Mouse (Mus musculus) adrenal gland, postnatal 14 days (tissue): ENCODE results near the gene Tulp2. TPM values are rescaled to one million over a fixed set of nuclear protein-coding genes. Genes with fewer than 3 reads are reported as not detected.

ENCODE experiments used
- DNase-seq: peaks from one replicate; pipeline ENCODE4 v3.0.0; 2021; ENCODE audit warnings: mixed read lengths
- microRNA-seq, 2 experiments: library from miRNA; unstranded; fragments of <30 nt; microRNA quantifications; one replicate each; pipeline ENCODE4 v1.2.0; 2021
- total RNA-seq: library from RNA; stranded (reverse); gene quantifications from 2 replicates; pipeline ENCODE4 v1.2.3, GENCODE M21; 2021

Gene Tulp2
- total RNA-seq, 1 experiment from 2014 or later: 1.1 TPM

DNA sequence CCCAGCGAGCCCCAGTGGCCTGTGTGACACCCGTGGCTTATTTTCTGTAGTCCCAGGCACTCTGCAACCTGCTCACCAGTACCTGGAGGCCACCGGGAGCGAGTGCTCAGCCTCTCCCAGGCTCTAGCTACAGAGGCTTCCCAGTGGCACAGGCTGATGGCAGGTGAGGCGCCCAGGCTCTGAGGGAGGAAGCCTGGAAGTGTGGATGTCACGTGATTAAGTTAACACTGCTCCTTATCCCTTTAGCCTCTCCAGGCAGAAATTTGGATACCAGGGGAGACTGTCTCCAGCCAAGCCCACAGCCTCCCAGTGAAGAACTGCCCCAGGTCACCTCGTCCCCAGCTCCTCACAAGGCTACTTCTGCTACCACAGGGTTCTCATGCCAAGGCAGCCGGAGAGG, 71.8 kb downstream of the Tulp2 start:
- DNase-seq: no peak

- no peak for DNase-seq
Measured at GRCm38 (mm10) chr7:45553990-45554389, 72.3 kb downstream of the Tulp2 start.

- no peak for DNase-seq
Measured at GRCm38 (mm10) chr7:45554744-45555143, 73.1 kb downstream of the Tulp2 start, which contains the start of gene Hsd17b14. Hsd17b14 (plus strand) TSS chr7:45554893.

GRCm38 (mm10) chr7:45555787-45556186, 74.1 kb downstream of the Tulp2 start:
- peak; percentile 92 for DNase-seq

DNA sequence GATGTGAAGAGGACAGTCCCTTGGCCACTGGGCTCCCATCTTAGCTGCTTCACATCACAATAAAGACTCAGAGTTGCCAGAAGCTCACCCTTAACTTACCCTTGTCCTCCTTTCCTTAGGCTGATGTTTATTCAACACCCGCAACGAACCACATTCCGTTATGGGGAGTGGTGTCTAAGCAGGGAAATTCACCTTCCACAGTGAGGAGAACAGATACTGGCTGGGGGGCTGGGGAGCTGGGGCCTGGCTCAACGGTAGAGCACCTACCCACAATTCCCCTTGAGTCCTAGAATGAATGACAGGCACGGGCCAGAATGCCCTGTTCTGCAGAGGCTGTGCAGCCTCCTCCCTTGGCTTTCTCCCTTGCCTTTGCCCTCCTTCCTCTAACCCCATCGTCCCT, 77.2 kb downstream of the Tulp2 start:
- no peak for DNase-seq

GRCm38 (mm10) chr7:45560241-45560640, 78.6 kb downstream of the Tulp2 start:
- DNase-seq: no peak

DNA sequence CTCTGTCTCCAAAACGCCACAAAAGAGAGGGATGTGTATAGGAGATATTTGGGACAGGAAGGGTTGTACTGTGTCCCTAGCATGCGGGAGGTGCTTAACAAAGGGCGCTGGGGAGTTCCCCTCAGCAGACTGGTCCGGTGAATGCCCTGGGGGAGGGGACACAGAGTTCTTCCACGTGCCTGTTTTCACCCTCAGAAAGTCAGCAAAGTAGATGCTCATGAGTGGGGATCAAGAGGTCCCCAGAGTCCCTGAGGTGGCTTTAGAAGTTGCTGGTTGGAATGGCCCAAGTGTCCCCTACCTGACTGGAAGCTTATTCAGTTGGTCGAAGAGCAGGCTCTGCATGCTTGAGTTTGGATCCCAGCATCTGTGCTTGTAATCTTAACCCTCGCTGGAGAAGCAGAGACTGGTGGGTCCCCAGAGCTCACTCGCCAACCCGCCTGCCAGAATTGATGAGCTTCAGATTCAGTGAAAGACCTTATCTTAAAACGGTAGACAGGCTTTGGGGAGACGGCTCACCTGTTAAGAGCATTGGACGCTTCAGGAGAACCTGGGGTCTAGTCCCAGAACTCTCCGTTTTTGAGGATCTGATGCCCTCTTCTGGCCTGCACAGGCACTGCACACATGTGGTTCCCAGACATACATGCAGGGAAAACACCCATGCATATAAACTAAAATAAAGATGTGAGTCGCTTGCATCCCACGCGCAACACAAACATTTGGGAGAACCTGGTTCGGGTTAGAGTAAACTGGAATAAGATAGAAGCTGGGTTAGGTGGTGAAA, 79.4 kb downstream of the Tulp2 start:
- peak; percentile 85 for DNase-seq

DNA sequence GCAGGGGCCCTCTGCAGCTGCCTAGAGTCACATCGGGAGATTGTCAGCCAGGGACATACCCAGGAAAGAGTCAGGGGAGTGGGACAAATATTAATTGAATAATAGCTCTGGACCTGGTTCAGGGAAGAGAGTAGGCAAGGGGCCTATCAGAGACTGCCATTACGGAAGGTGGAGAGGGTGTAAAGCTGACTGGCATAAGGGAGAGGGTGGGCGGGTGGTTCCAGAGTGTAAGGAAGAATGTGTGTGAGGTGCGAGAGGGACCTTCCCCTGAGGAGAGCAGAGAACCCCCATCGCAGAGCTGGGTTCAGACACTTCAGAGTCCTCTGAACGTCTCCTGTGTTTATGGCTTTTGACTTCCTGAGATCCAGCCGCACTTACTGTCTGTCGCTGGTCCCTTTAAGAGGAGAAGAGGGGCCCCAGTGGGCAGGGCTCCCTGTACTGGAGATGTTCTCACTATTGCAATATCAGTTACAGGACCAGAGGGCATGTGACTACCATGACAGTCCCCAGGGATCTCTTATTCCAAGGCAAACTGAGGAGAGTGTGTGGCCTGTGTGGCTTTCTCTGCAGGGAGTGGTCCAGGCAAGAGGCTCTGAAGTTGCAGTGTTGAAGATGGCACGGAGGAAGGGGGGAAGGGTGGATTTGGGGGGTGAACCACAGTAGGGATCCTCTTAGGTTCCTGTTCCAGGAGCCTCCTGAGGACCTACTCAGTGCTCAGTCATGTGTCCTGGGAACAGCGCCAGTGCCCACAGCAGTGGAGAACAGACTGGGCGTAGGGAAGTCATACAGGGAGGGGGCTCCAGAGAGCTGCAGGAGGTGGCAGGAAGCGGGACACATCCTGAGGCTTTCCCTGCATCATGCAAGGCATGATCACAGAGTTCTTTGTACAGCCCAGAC, 80.2 kb downstream of the Tulp2 start:
- DNase-seq: peak; percentile 30

GRCm38 (mm10) chr7:45564811-45565210, 83.1 kb downstream of the Tulp2 start:
- no peak for DNase-seq

- no peak for DNase-seq
Measured at GRCm38 (mm10) chr7:45565446-45565845, 83.8 kb downstream of the Tulp2 start.

GRCm38 (mm10) chr7:45567112-45567779, 85.6 kb downstream of the Tulp2 start:
- no peak for DNase-seq

- DNase-seq: peak; percentile 97
Measured at GRCm38 (mm10) chr7:45567780-45568516, 86.3 kb downstream of the Tulp2 start.

DNA sequence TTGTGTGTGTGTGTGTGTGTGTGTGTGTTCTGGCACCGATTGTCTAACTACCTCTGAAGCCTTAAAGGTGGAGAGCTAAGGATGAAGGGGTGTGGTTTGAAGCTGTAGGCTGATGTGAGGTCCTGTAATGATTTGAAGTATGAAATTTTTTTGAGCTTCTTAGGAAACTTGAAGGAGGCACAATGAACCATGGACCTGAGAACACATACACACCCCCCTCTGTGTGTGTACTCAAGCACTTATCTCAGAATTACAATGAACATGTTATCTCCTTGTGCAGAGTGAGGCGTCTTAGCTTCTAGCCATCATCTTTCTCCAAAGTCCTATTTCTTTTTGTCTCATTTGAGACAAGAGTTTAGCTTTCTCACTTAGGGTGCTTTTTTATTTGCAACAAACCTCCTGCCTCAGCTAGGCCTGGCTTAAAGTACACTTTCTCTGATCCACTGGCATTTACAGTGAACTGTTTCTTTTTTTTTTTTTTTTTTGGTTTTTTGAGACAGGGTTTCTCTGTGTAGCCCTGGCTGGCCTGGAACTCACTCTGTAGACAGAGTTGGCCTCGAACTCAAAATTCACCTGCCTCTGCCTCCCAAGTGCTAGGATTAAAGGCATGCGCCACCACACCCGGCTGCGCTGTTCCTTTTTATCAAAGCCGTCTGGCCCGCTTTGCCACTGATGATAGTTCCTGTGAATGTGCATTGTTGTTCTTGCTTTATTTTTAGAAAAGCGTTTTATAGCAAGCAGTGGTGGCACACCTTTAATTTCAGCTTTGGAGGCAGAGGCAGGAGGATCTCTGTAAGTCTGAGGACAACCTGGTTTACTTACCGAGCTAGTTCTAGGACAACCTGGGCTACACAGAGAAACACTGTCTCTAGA, 87.2 kb downstream of the Tulp2 start:
- DNase-seq: no peak

- DNase-seq: peak; percentile 91
Measured at GRCm38 (mm10) chr7:45570103-45570741, 88.5 kb downstream of the Tulp2 start, which contains the start of gene Bcat2. Bcat2 (plus strand) TSS chr7:45570153.

- no peak for DNase-seq
Measured at GRCm38 (mm10) chr7:45571966-45572365, 90.3 kb downstream of the Tulp2 start.

Small RNAs within 50 kb of the gene (microRNA-seq; reads per million reads assigned to microRNA genes)
- gene Gm22133: 1.7 to 1.9 reads per million in 2 experiments

Other genes with a start within 250 kb of the Tulp2 start
- gene Cd37, start 242.8 kb upstream of the Tulp2 start, total RNA-seq: 7.3 and 40.7 TPM in 2 replicates
- not detected in 2 replicates for gene Slc6a16, start 240.8 kb upstream of the Tulp2 start, total RNA-seq
- gene Slc6a21, start 204.4 kb upstream of the Tulp2 start, total RNA-seq: not detected in 2 replicates
- 13.5 and 15.1 TPM in 2 replicates for gene Trpm4, start 148.1 kb upstream of the Tulp2 start, total RNA-seq
- 0.15 and 0.45 TPM in 2 replicates for gene Hrc, start 146.6 kb upstream of the Tulp2 start, total RNA-seq
- gene Ppfia3, start 114.9 kb upstream of the Tulp2 start, total RNA-seq: 2.1 and 2.4 TPM in 2 replicates
- 1.2 and 1.4 TPM in 2 replicates for gene Lin7b, start 111.3 kb upstream of the Tulp2 start, total RNA-seq
- 265 and 280 TPM in 2 replicates for gene Snrnp70, start 86.1 kb upstream of the Tulp2 start, total RNA-seq
- gene Kcna7, start 76.2 kb upstream of the Tulp2 start, total RNA-seq: not detected in 2 replicates
- gene Ntf5, start 68.2 kb upstream of the Tulp2 start, total RNA-seq: not detected in 2 replicates
- not detected in 2 replicates for gene Lhb, start 61.1 kb upstream of the Tulp2 start, total RNA-seq
- 55.4 and 62.8 TPM in 2 replicates for gene Gys1, start 47.0 kb upstream of the Tulp2 start, total RNA-seq
- 55.5 and 62.8 TPM in 2 replicates for gene Ruvbl2, start 43.8 kb upstream of the Tulp2 start, total RNA-seq
- 638 and 688 TPM in 2 replicates for gene Ftl1, start 22.0 kb upstream of the Tulp2 start, total RNA-seq
- 54.4 and 60.0 TPM in 2 replicates for gene Bax, start 15.0 kb upstream of the Tulp2 start, total RNA-seq
- gene Gm45808, start 4.9 kb downstream of the Tulp2 start, total RNA-seq: 24.6 and 31.2 TPM in 2 replicates
- gene Dhdh, start 6.9 kb downstream of the Tulp2 start, total RNA-seq: 46.8 and 54.1 TPM in 2 replicates
- 199 and 204 TPM in 2 replicates for gene Nucb1, start 28.5 kb downstream of the Tulp2 start, total RNA-seq
- 37.3 and 55.7 TPM in 2 replicates for gene Ppp1r15a, start 44.4 kb downstream of the Tulp2 start, total RNA-seq
- gene Plekha4, start 44.5 kb downstream of the Tulp2 start, total RNA-seq: 3.8 and 6.5 TPM in 2 replicates
- gene Hsd17b14, start 73.0 kb downstream of the Tulp2 start, total RNA-seq: 0.67 and 1.2 TPM in 2 replicates
- gene Bcat2, start 88.3 kb downstream of the Tulp2 start, total RNA-seq: 149 and 151 TPM in 2 replicates
- gene Fgf21, start 133.6 kb downstream of the Tulp2 start, total RNA-seq: 0.37 TPM in 1 of 2 replicates, not detected in the other
- 0.11 TPM in 1 of 2 replicates, not detected in the other for gene Fut1, start 135.4 kb downstream of the Tulp2 start, total RNA-seq
- gene Izumo1, start 139.9 kb downstream of the Tulp2 start, total RNA-seq: 0.56 and 0.82 TPM in 2 replicates
- 33.0 and 35.4 TPM in 2 replicates for gene Rasip1, start 145.6 kb downstream of the Tulp2 start, total RNA-seq
- 4.9 and 8.5 TPM in 2 replicates for gene Mamstr, start 158.1 kb downstream of the Tulp2 start, total RNA-seq
- gene Fut2, start 184.5 kb downstream of the Tulp2 start, total RNA-seq: 0.11 TPM in 1 of 2 replicates, not detected in the other
- 0.26 TPM in 1 of 2 replicates, not detected in the other for gene Ntn5, start 202.1 kb downstream of the Tulp2 start, total RNA-seq
- 0.22 and 0.41 TPM in 2 replicates for gene Sec1, start 212.5 kb downstream of the Tulp2 start, total RNA-seq
- gene Car11, start 218.0 kb downstream of the Tulp2 start, total RNA-seq: 10.5 and 16.9 TPM in 2 replicates
- gene Dbp, start 223.2 kb downstream of the Tulp2 start, total RNA-seq: 31.2 and 46.3 TPM in 2 replicates
- gene Rpl18, start 233.6 kb downstream of the Tulp2 start, total RNA-seq: 927 and 1,052 TPM in 2 replicates
- gene Sphk2, start 236.1 kb downstream of the Tulp2 start, total RNA-seq: 32.3 and 34.4 TPM in 2 replicates
- gene Fam83e, start 239.3 kb downstream of the Tulp2 start, total RNA-seq: 0.45 and 0.74 TPM in 2 replicates
- not detected in 2 replicates for gene Spaca4, start 243.9 kb downstream of the Tulp2 start, total RNA-seq